Mouse (Mus musculus) liver, embryonic 16.5 days (tissue): ENCODE results near the gene Nudt16l1. TPM values are rescaled to one million over a fixed set of nuclear protein-coding genes. Genes with fewer than 3 reads are reported as not detected.
A peak's percentile ranks its signal among the peaks of the same experiment; 100 is the strongest.

Experiments
- ATAC-seq: fragments of 200-750 bp; cut with Nextera tagmentation; 2 replicates; pipeline ENCODE4 v1.8.0; 2017; ENCODE audit warnings: low read depth, mild to moderate bottlenecking, moderate number of reproducible peaks, moderate library complexity
- H3K27ac ChIP-seq: fragments of 300-500 bp; sonication (generic); 2 replicates; pipeline ENCODE4 v1.5.1; 2014; ENCODE audit warnings: mild to moderate bottlenecking, low read length
- H3K27me3 ChIP-seq: fragments of 300-500 bp; sonication (generic); 2 replicates; pipeline ENCODE4 v1.6.1; 2014; ENCODE audit warnings: low read depth, low read length, mixed read lengths; ENCODE audit not compliant: control insufficient read depth, insufficient read depth
- H3K36me3 ChIP-seq: fragments of 300-500 bp; sonication (generic); 2 replicates; pipeline ENCODE4 v1.6.1; 2014; ENCODE audit warnings: mild to moderate bottlenecking; ENCODE audit not compliant: control insufficient read depth, insufficient read depth
- H3K4me1 ChIP-seq: fragments of 300-500 bp; sonication (generic); 2 replicates; pipeline ENCODE4 v1.6.1; 2014; ENCODE audit warnings: low read depth, low read length, mixed read lengths; ENCODE audit not compliant: control insufficient read depth
- H3K4me2 ChIP-seq: fragments of 300-500 bp; sonication (generic); 2 replicates; pipeline ENCODE4 v1.6.1; 2014; ENCODE audit warnings: low read depth, low read length, mixed read lengths
- H3K4me3 ChIP-seq: fragments of 300-500 bp; sonication (generic); 2 replicates; pipeline ENCODE4 v1.5.1; 2014; ENCODE audit warnings: low read depth, mild to moderate bottlenecking, low read length
- H3K9ac ChIP-seq: fragments of 300-500 bp; sonication (generic); 2 replicates; pipeline ENCODE4 v1.6.1; 2014; ENCODE audit warnings: low read depth, low read length
- H3K9me3 ChIP-seq: fragments of 300-500 bp; sonication (generic); replicated peaks from 2 replicates; pipeline ENCODE4 v1.6.1; 2016; ENCODE audit warnings: low read length; ENCODE audit not compliant: control insufficient read depth
- WGBS: fragments of 180-500 bp; shearing (Covaris S2); extraction: QIAGEN DNeasy Blood & Tissue Kit; methylation state at CpG from one replicate; pipeline ENCODE4 v1.1.7; 2014; ENCODE audit not compliant: insufficient replicate concordance; 5-methylcytosine and 5-hydroxymethylcytosine counted together
- polyA plus RNA-seq: library from polyadenylated mRNA; unstranded; fragments of >200 nt; fragmentation: Nextera tagmentation; extraction: Ambion mirVana; gene quantifications from 2 replicates; pipeline ENCODE4 v1.2.1, GENCODE M21; 2015

Gene Nudt16l1
- polyA plus RNA-seq = 47.8 and 49.1 TPM in 2 replicates

- Histone ChIP-seq H3K9ac (peak within 1 kb of the TSS; percentile 83), H3K4me3 (peak within 1 kb of the TSS; percentile 83), H3K27me3 (no peaks in the 10 kb centered on the region), H3K9me3 (no peaks in the 10 kb centered on the region), H3K27ac (peak within 1 kb of the TSS; percentile 81), H3K36me3 (peaks cover 19% of the 10 kb centered on the region), H3K4me2 (peak within 1 kb of the TSS; percentile 94), H3K4me1 (peaks cover 7% of the 10 kb centered on the region)
- no peak for ATAC-seq
- 8% methylated on average over 2 of the region's 2 CpGs for WGBS
These were observed at the start of gene Nudt16l1 for GRCm38 (mm10) chr16:4938461-4938860. TSS of gene Nudt16l1 (plus strand) at chr16:4938761.

DNA sequence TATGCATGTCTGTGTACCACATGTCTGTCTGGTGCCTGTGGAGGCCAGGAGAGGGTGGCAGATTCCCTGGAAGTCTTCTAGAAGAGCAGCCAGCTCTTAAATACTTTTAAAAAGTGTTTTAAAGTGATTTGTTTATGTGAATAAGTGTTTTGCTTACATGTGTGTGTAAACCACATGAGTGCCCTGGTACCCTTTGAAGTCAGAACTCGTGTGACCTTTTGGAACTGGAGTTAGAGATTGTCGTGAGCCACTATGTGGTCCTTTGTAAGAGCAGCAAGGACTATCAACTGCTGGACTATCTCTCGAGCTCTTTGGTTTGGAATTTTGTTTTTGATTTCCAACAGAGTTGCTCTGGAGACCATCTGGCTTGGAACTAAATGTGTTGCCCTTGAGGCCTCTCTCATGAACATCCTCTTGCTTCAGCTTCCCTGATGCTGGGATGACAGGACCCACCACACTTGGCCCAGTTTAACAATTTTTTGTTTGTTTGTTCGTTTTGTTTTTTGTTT lies 48.3 kb upstream of the Nudt16l1 start:
- Histone ChIP-seq H3K9ac (no peak overlapping the region), H3K4me3 (no peak overlapping the region), H3K4me1 (peaks cover 27% of the 10 kb centered on the region), H3K4me2 (no peak overlapping the region), H3K27me3 (no peaks in the 10 kb centered on the region), H3K27ac (no peak overlapping the region), H3K9me3 (no peaks in the 10 kb centered on the region), H3K36me3 (no peaks in the 10 kb centered on the region)
- WGBS = 53% methylated on average over 4 of the region's 4 CpGs
- ATAC-seq = no peak

- H3K4me3 ChIP-seq = no peak overlapping the region
- no peak overlapping the region for H3K27ac ChIP-seq
- H3K9ac ChIP-seq = no peak overlapping the region
- H3K36me3 ChIP-seq = no peaks in the 10 kb centered on the region
- no peak overlapping the region for H3K4me2 ChIP-seq
- no peak for ATAC-seq
- WGBS = 67% methylated on average over 6 of the region's 6 CpGs
- no peaks in the 10 kb centered on the region for H3K27me3 ChIP-seq
- no peaks in the 10 kb centered on the region for H3K9me3 ChIP-seq
- H3K4me1 ChIP-seq = peaks cover 32% of the 10 kb centered on the region
These were observed 46.4 kb upstream of the Nudt16l1 start for GRCm38 (mm10) chr16:4892171-4892570.

DNA sequence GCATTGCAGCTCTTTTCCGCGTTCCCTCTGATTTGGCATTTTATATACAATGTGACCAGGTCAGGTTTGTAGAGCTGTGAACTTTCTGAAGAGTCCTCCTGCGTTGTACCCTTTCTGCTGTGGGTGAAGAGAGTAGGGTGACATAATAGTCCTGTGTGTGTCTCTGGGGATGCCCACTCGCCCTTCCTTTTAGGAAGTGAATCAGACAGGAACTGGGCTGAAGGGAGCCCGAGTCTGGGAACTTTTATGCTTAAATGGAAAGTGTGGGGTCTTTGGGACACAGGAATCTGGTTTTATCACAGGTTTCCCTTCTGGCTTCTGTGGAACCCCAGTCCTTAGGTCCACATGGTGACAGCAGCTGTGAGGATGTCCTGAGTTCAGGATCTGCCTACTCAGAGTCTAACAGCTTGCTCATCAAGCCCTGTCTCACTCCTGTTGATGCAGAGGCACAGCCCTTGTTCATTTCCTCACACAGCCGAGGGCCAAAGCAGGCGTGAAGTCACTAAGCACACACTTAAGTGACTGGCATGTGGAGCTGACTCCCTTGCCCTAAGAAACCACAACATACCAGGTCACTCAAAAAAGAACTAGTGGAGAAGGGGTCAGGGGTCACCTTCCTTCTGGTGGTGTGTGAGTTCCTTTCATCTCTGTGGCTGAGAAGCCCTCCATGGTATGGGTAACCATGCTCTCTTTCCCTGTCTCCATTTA lies 44.2 kb upstream of the Nudt16l1 start:
- no peak overlapping the region for H3K4me2 ChIP-seq
- no peaks in the 10 kb centered on the region for H3K9me3 ChIP-seq
- no peak overlapping the region for H3K4me3 ChIP-seq
- ATAC-seq = no peak
- no peaks in the 10 kb centered on the region for H3K36me3 ChIP-seq
- whole genome bisulfite sequencing = 57% methylated on average over 7 of the region's 7 CpGs
- no peaks in the 10 kb centered on the region for H3K27me3 ChIP-seq
- no peak overlapping the region for H3K9ac ChIP-seq
- H3K4me1 ChIP-seq = peaks cover 29% of the 10 kb centered on the region
- H3K27ac ChIP-seq = no peak overlapping the region

GRCm38 (mm10) chr16:4896249-4897027 lies 42.1 kb upstream of the Nudt16l1 start:
- 12% methylated on average over 5 of the region's 5 CpGs for WGBS
- Histone ChIP-seq H3K4me3 (no peak overlapping the region), H3K27ac (peak overlapping the region; percentile 71), H3K9me3 (no peaks in the 10 kb centered on the region), H3K36me3 (no peaks in the 10 kb centered on the region), H3K4me2 (peak overlapping the region; percentile 0; the same call in 1 of the 2 replicates), H3K4me1 (peaks cover 29% of the 10 kb centered on the region), H3K9ac (no peak overlapping the region), H3K27me3 (no peaks in the 10 kb centered on the region)
- peak; percentile 87 for ATAC-seq

DNA sequence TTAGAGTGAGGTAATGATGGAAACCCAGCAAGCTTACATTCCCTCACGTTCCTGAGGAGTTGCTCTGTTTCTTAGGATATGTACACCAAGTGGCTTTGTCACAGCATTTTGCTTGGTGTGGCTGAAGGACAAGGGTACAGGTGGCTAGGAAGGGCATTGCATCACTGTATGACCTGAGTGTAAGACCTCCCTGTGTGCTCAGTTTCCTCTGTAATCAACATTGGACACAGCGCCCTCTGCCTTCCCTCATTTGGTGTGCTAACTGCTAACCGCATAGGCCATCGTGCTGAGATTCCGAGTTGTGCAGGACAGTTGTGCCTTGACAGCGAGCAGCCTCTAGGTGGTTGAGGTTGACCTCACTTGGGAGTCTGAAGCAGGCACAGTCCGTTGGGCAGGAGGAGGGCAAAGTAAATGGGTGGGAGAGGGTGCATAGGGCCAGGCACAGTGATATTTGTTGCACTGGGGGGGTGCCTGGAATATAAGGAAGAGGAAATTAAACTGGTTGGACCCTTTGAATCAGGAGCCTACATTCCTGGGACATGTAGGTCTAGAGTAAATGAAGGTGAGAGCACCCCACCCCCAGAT lies 41.3 kb upstream of the Nudt16l1 start:
- Histone ChIP-seq H3K27ac (peak overlapping the region; percentile 71), H3K4me3 (no peak overlapping the region), H3K36me3 (no peaks in the 10 kb centered on the region), H3K4me1 (peaks cover 29% of the 10 kb centered on the region), H3K9me3 (no peaks in the 10 kb centered on the region), H3K9ac (no peak overlapping the region), H3K4me2 (0 out of 2 replicates have a peak overlapping the region, but pooled peaks have one; percentile 0), H3K27me3 (no peaks in the 10 kb centered on the region)
- 48% methylated on average over 7 of the region's 7 CpGs for WGBS
- ATAC-seq = peak; percentile 45

GRCm38 (mm10) chr16:4898881-4899280 lies 39.7 kb upstream of the Nudt16l1 start:
- Histone ChIP-seq H3K27ac (no peak overlapping the region), H3K4me2 (no peak overlapping the region), H3K4me1 (peaks cover 38% of the 10 kb centered on the region), H3K27me3 (no peaks in the 10 kb centered on the region), H3K36me3 (no peaks in the 10 kb centered on the region), H3K9ac (no peak overlapping the region), H3K9me3 (no peaks in the 10 kb centered on the region), H3K4me3 (no peak overlapping the region)
- ATAC-seq = no peak
- 73% methylated on average over 6 of the region's 6 CpGs for WGBS

- H3K9me3 ChIP-seq = no peaks in the 10 kb centered on the region
- no peak overlapping the region for H3K27ac ChIP-seq
- H3K36me3 ChIP-seq = no peaks in the 10 kb centered on the region
- ATAC-seq = no peak
- H3K4me1 ChIP-seq = peaks cover 35% of the 10 kb centered on the region
- H3K4me2 ChIP-seq = no peak overlapping the region
- H3K4me3 ChIP-seq = no peak overlapping the region
- WGBS = 69% methylated on average over 2 of the region's 2 CpGs
- no peak overlapping the region for H3K9ac ChIP-seq
- no peaks in the 10 kb centered on the region for H3K27me3 ChIP-seq
These were observed 38.9 kb upstream of the Nudt16l1 start for GRCm38 (mm10) chr16:4899711-4900110.
